Mouse (Mus musculus) left cerebral cortex, postnatal 25 days (tissue): ENCODE measurements around the gene Rasgef1c. TPM values are rescaled to one million over a fixed set of nuclear protein-coding genes. Genes with fewer than 3 reads are reported as not detected.
A peak's percentile ranks its signal among the peaks of the same experiment; 100 is the strongest.

ENCODE experiments used
- DNase-seq, 2 experiments: peaks; one replicate each; pipeline ENCODE4 v3.0.0; 2022; ENCODE audit warnings: low spot score in 2 of 2, mixed read lengths in 1 of 2
- intact Hi-C: fragments of 180-260 bp; cut with DNase I; formaldehyde crosslinking; loops from one replicate; pipeline ENCODE4 v1.15.1; 2025
- microRNA-seq, 2 experiments: library from miRNA; unstranded; fragments of <30 nt; microRNA quantifications; one replicate each; pipeline ENCODE4 v1.2.0; 2022
- total RNA-seq, 2 experiments: library from RNA; stranded (reverse); gene quantifications; 2 replicates each; pipeline ENCODE4 v1.2.3; 2021

The Rasgef1c gene
- total RNA-seq, 2 experiments from 2014 or later = 36.6 to 46.4 TPM

- intact Hi-C loops = no loop called here
- no peak for DNase-seq
These were observed 101.2 kb downstream of the Rasgef1c start for GRCm38 (mm10) chr11:50002853-50003252.

- no peak for DNase-seq
- intact Hi-C loops = no loop called here
These were observed 106.1 kb downstream of the Rasgef1c start for GRCm38 (mm10) chr11:50007776-50008175.

- intact Hi-C loops = no loop called here
- no peak for DNase-seq
These were observed 106.6 kb downstream of the Rasgef1c start for GRCm38 (mm10) chr11:50008231-50008630.

- no peak for DNase-seq
These were observed 111.4 kb downstream of the Rasgef1c start for GRCm38 (mm10) chr11:50013016-50013415.

GRCm38 (mm10) chr11:50016503-50016902 lies 114.9 kb downstream of the Rasgef1c start:
- intact Hi-C loops = no loop called here
- DNase-seq = peak in 1 of 2 experiments; percentile 9

More at GRCm38 (mm10) chr11:50013016-50013415, 111.4 kb downstream of the Rasgef1c start:
- intact Hi-C loops = no loop called here

- no peak for DNase-seq
- intact Hi-C loops = no loop called here
These were observed 115.9 kb downstream of the Rasgef1c start for GRCm38 (mm10) chr11:50017511-50017910.

- DNase-seq = no peak
- intact Hi-C loops = no loop called here
These were observed 117.2 kb downstream of the Rasgef1c start for GRCm38 (mm10) chr11:50018848-50019247.

- DNase-seq = no peak
- intact Hi-C loops = no loop called here
These were observed 120.5 kb downstream of the Rasgef1c start for GRCm38 (mm10) chr11:50022085-50022484.

GRCm38 (mm10) chr11:50024445-50024832 lies 122.8 kb downstream of the Rasgef1c start:
- intact Hi-C loops = no loop called here
- DNase-seq = no peak

GRCm38 (mm10) chr11:50024833-50025720 lies 123.4 kb downstream of the Rasgef1c start, which contains the start of gene Rnf130:
Gene Rnf130, plus strand, starts transcription at chr11:50025346.
- intact Hi-C loops = loop anchor here (1.0 to 5.0 kb wide), 2 partner anchors 82 to 106 kb away; partner anchors contain the start of gene Tbc1d9b
- DNase-seq = peak; percentile 95 to 97

GRCm38 (mm10) chr11:50025721-50026520 lies 124.3 kb downstream of the Rasgef1c start:
- intact Hi-C loops = loop anchor here (1.0 to 5.0 kb wide), 2 partner anchors 81 to 105 kb away; partner anchors contain the start of gene Tbc1d9b
- DNase-seq = peak; percentile 4 to 6

GRCm38 (mm10) chr11:50026521-50027090 lies 125.0 kb downstream of the Rasgef1c start:
- intact Hi-C loops = loop anchor here (5.0 kb wide), 1 partner anchor 81 kb away; no protein-coding TSS in a partner anchor

GRCm38 (mm10) chr11:50028416-50028815 lies 126.8 kb downstream of the Rasgef1c start:
- intact Hi-C loops = loop anchor here (5.0 kb wide), 1 partner anchor 79 kb away; no protein-coding TSS in a partner anchor
- peak in 1 of 2 experiments; percentile 25 for DNase-seq

More at GRCm38 (mm10) chr11:50026521-50027090, 125.0 kb downstream of the Rasgef1c start:
- DNase-seq = peak in 1 of 2 experiments; percentile 11

Small RNA genes lying within 50 kb of the gene (microRNA-seq; reads per million reads assigned to microRNA genes)
- gene Gm23492 = 0 reads per million in 2 experiments

Other genes with a start within 250 kb of the Rasgef1c start
- under 1 TPM in 1 of 2 experiments, not detected in 1; 0.78 TPM for gene Scgb3a1, start 238.2 kb upstream of the Rasgef1c start, total RNA-seq
- gene Cnot6, start 189.1 kb upstream of the Rasgef1c start, total RNA-seq = 10 to 100 TPM; 44.7 to 51.6 TPM
- gene Gfpt2, start 107.7 kb upstream of the Rasgef1c start, total RNA-seq = 10 to 100 TPM in 1 of 2 experiments, 1 to 10 TPM in 1; 6.0 to 10.1 TPM
- 100 to 1,000 TPM; 212 to 231 TPM for gene Mapk9, start 55.1 kb upstream of the Rasgef1c start, total RNA-seq
- 10 to 100 TPM; 97.9 to 99.0 TPM for gene Rnf130, start 123.5 kb downstream of the Rasgef1c start, total RNA-seq
- gene Tbc1d9b, start 229.6 kb downstream of the Rasgef1c start, total RNA-seq = 100 to 1,000 TPM; 109 to 120 TPM